Mouse (Mus musculus) cortical plate, adult 2 months (tissue): Measurements from ENCODE around the gene Serpina3j. TPM values are rescaled to one million over a fixed set of nuclear protein-coding genes. Genes with fewer than 3 reads are reported as not detected.

Experiments used
- H3K27ac ChIP-seq: fragments of 200-500 bp; 2 replicates; pipeline ENCODE4 v1.5.1; 2012; ENCODE audit warnings: low read length, control low read depth, inconsistent platforms; ENCODE audit not compliant: insufficient read depth
- H3K4me1 ChIP-seq: fragments of 200-500 bp; 2 replicates; pipeline ENCODE4 v1.6.1; 2011; ENCODE audit warnings: low read length; ENCODE audit not compliant: control insufficient read depth, insufficient read depth
- H3K4me3 ChIP-seq: fragments of 200-500 bp; 2 replicates; pipeline ENCODE4 v1.5.1; 2011; ENCODE audit warnings: mild to moderate bottlenecking, low read length, control low read depth; ENCODE audit not compliant: insufficient read depth
- CTCF ChIP-seq: fragments of 200-500 bp; IDR thresholded peaks from 2 replicates; pipeline ENCODE4 v1.5.1; 2011; ENCODE audit warnings: mild to moderate bottlenecking, control low read depth, low read length; ENCODE audit not compliant: insufficient read depth; ENCODE audit errors: extremely low read depth
- POLR2A ChIP-seq: fragments of 200-500 bp; IDR thresholded peaks from 2 replicates; pipeline ENCODE4 v1.6.1; 2011; ENCODE audit warnings: mild to moderate bottlenecking, low read length, control low read depth; ENCODE audit not compliant: insufficient read depth; ENCODE audit errors: extremely low read depth
- polyA plus RNA-seq: library from polyadenylated mRNA; depleted of rRNA; stranded (reverse); fragments of >200 nt; gene quantifications from 2 replicates; pipeline ENCODE4 v1.2.3, GENCODE M21; 2012; rRNA removed

The Serpina3j gene
- polyA plus RNA-seq, 1 experiment: not detected

DNA sequence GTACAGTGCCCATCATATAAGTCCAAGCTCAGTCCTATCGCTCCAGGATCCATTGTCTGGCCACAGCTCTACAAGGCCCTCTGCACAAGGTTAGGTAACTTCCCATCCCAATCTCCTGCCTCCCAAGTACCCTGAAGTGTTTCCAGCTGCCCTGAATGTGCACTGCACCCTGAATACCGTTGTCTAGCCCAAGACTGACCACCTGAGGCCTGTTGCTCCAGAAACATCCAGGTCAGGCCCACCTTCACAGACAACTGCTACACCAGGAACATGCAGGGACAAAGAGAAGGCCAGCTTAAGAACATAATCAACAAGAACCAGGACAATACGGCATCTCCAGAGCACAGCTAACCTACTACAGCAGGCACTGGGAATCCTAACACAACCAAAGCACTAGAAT lies 55.6 kb downstream of the Serpina3j start:
- Histone ChIP-seq H3K27ac (no peak overlapping the region), H3K4me1 (no peaks in the 10 kb centered on the region), H3K4me3 (no peak overlapping the region)
- TF ChIP-seq CTCF (no peak), POLR2A (no peak)

Other genes starting within 250 kb of the Serpina3j start
- gene Serpina5, start 213.4 kb upstream of the Serpina3j start, polyA plus RNA-seq: not detected in 2 replicates
- gene Serpina3a, start 201.8 kb upstream of the Serpina3j start, polyA plus RNA-seq: not detected in 2 replicates
- not detected in 2 replicates for gene Serpina3b, start 186.6 kb upstream of the Serpina3j start, polyA plus RNA-seq
- 0.04 TPM in 2 replicates for gene Serpina3c, start 160.7 kb upstream of the Serpina3j start, polyA plus RNA-seq
- gene Serpina3f, start 100.0 kb upstream of the Serpina3j start, polyA plus RNA-seq: not detected in 2 replicates
- 0.23 and 0.26 TPM in 2 replicates for gene Serpina3g, start 78.3 kb upstream of the Serpina3j start, polyA plus RNA-seq
- not detected in 2 replicates for gene Serpina3i, start 51.4 kb upstream of the Serpina3j start, polyA plus RNA-seq
- gene Serpina3k, start 23.9 kb downstream of the Serpina3j start, polyA plus RNA-seq: not detected in 2 replicates
- gene Serpina3m, start 23.9 kb downstream of the Serpina3j start, polyA plus RNA-seq: not detected in 2 replicates
- gene Serpina3n, start 92.2 kb downstream of the Serpina3j start, polyA plus RNA-seq: 9.7 and 19.6 TPM in 2 replicates
- not detected in 2 replicates for gene Gsc, start 158.8 kb downstream of the Serpina3j start, polyA plus RNA-seq